Mouse (Mus musculus) lung, postnatal 14 days (tissue): ENCODE measurements around the gene 4930519P11Rik.

Experiments
- DNase-seq: peaks from one replicate; pipeline ENCODE4 v3.0.0; 2021

The 4930519P11Rik gene

DNA sequence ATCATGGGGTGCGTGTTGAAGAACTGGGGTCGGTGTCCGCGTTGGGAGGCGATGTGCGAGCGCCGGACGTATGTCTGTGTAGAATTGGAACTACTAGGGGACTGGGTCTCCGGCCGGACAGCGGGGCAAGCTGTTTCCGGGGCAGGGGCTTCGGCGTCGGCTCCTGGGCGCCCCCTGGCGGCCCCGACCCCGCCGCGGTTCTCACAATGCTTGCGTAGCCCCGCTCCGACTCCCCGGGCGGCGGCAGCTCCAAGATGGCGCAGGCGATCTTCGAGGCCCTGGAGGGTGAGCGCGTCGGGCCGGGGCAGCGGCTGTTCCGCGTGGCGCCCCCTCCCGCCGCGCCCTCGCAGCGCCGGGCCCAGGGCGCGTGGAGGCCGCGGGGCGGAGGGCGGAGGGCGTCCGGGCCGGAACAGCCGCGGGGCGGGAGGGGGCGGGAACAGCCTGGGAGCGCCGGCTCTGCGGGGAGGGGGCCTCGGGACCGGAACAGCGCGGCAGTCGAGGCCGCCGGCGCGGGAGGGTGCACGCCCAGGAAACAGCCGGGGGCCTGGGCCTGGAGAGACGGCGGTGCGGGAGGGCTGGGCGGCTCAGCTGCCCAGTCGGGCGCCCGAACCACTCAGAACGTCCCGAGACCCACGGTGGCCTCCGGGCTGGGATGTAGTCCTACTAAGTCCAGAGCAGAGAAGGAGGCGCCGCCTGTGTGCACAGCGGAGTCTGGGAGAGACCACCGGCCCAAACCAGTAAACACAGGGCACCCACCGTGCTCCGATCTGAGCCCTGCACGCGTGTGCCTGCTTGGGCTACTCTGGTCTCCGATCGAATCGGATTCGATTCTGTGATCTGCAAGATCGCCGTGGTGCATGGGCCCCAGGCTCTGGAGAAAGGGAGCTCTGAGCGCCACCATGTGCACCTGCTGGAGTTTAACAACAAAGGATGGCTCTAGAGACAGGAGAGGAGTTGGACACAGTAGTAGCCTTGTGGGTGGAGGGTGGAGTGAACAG, at the start of gene 4930519P11Rik, which contains the start of gene Zfp341:
TSS of gene 4930519P11Rik (minus strand) at position 320 of the 998 bp plus-strand sequence.
TSS of gene Zfp341 (plus strand) at position 180 of the 998 bp plus-strand sequence.
- DNase-seq, result peak; percentile 89

DNA sequence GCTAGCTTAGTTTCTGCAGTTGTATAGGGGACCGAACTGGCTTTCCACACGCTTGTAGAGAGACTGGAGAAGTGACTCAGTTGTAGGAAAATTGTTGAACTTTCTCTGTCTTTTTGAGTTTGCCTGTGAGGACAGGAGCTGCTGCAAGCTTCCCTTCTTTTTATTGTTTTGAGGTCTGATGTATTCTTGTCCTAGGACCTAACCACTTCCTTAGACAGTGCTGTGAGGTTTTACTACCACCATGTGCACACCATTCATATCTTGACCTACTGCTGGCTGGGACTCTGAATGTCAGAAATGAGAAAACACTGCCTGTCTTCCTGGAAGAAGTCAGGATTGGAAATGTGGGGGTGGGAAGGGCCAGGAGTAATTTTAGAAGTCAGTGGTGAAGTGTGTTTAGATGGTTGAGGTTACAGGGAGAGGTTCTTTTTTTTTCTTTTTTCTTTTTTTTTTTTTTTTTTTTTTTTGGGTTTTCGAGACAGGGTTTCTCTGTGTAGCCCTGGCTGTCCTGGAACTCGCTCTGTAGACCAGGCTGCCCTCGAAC, 46.4 kb upstream of the 4930519P11Rik start:
- no peak for DNase-seq

- DNase-seq, result no peak
Measured at GRCm38 (mm10) chr2:154659070-154659469, 45.8 kb upstream of the 4930519P11Rik start.

DNA sequence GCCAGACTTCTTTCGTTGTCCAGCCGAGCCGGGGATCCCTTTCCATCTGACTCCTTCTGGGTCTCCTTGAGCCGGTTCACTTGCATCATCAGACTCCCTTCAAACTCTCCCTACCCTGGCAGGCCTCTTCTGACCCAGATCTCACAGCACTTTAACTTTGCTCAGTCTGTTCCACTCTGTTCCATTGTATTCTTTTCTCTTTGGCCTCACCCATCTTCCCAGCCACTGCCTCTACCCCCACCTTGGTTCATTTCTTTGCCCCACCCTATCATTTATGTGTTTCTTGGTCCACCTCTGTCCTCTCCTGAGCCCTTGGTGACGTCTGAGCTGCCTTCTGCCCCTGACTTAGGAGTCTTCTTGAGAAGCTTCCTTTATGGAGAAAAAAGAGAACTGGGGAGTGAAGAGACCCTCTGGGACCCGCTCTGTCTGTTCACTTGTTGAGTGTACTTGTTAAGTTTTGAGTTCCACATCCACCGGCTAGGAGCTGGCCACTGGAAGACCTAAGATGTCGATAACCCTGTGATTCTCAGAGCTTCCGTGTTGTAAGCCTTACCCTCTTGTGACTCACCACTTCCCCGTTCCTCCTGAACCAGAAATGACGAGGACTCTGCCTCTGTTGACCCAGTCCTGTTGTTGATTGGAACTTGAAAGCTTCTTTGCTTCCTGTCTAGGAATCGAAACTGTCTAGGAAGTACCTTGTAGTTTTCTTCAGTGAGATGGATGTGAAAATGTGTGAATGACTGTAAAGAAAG, 44.4 kb upstream of the 4930519P11Rik start:
- DNase-seq, result peak; percentile 50

DNA sequence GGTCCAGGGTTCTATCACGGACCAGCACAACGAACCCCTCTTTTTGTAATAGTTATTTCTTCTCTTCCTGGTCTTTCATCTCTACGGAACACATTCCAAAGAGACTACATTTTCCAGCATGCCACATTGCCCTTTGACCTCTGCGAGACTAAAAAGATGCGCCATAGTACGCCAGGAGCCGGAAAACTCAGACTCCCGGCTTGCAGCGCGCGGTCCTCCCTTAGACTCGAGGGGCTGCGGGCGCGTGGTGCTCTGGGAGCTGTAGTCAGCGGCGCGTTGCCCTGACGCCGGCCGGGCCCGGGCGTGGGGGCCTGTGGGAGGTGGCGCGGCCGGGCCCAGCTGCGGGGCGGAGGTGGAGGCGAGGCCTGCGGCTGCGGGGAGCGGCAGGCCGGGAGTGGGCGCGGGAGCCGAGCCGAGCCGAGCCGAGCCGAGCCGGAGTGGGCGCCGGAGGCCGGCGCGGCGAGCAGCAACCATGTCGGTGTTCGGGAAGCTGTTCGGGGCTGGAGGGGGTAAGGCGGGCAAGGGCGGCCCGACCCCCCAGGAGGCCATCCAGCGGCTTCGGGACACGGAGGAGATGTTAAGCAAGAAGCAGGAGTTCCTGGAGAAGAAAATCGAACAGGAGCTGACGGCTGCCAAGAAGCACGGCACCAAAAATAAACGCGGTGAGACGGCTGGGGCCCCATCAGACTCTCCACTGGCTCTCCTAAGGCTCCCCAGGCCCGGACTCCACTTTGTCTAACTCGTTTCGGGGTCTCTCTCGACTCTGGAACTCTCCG, 43.7 kb upstream of the 4930519P11Rik start:
- peak; percentile 96 for DNase-seq

DNA sequence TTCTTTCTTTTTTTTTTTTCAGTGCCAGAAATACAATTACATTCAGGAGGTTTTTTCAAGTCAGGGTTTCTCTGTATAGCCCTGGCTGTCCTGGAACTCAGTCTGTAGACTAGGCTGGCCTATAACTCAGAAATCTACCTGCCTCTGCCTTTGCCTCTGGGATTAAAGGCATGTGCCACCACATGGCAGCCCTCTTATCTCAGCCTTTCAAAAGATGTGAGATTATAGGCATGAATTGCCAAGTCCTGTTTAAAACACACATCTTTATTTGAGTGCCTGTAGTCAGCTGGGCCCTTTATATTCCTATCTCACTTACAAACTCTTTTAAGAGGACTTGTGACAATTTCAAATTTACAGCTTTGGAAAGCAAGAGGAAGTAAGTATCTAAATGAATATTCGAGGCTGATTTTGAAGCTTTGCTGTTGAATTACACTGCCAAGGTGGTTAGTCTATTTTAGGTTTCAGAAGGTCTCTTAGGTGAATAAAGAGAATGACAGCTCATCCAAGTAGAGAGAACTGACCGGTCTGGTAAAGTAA, 42.7 kb upstream of the 4930519P11Rik start:
- no peak for DNase-seq

- no peak for DNase-seq
Measured at GRCm38 (mm10) chr2:154654976-154655375, 41.7 kb upstream of the 4930519P11Rik start.

- DNase-seq, result peak; percentile 54
Measured at GRCm38 (mm10) chr2:154651363-154651762, 38.1 kb upstream of the 4930519P11Rik start, which contains the start of gene Chmp4b. Gene Chmp4b, plus strand, starts transcription at chr2:154651705.

DNA sequence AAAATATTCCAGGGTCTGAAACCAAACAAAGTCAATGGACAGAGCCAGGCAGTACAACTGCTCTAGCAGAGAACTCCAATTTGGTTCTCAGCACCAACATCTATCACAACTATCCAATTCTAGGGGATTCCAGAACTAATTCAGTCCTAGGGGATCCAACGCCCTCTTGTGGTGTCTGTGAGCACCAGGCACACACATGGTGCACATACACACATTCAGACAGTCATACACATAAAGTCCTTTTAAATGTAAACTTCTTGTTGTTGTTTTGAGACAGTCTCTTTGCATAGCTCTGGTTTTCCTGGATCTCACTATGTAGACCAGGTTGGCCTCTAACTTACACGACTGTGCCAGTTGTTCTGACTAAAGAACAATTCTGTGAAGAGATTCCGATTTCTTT, 37.2 kb upstream of the 4930519P11Rik start:
- DNase-seq, result no peak

GRCm38 (mm10) chr2:154648086-154648485, 34.8 kb upstream of the 4930519P11Rik start:
- DNase-seq, result peak; percentile 27

DNA sequence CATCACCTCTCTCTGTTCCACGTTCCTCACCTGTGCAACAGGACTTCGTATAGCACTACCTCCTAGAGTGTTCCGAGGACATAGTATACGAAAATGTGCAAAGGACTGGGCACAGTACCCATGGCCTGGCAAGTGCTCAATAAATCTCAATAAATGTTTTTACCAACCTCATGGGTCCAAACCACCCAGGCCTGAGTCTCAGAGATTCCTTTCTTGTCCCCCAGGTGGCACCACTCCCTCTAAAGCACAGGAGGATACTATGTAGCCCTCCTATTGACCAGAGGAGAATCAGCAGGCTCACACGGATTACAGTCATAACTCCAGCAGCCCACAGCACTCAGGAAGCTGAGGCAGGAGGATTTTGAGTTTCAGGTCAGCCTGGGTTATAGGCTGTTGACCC, 33.4 kb upstream of the 4930519P11Rik start:
- peak; percentile 35 for DNase-seq

GRCm38 (mm10) chr2:154642712-154643385, 29.6 kb upstream of the 4930519P11Rik start:
- DNase-seq, result no peak

GRCm38 (mm10) chr2:154642005-154642459, 28.8 kb upstream of the 4930519P11Rik start:
- DNase-seq, result no peak

DNA sequence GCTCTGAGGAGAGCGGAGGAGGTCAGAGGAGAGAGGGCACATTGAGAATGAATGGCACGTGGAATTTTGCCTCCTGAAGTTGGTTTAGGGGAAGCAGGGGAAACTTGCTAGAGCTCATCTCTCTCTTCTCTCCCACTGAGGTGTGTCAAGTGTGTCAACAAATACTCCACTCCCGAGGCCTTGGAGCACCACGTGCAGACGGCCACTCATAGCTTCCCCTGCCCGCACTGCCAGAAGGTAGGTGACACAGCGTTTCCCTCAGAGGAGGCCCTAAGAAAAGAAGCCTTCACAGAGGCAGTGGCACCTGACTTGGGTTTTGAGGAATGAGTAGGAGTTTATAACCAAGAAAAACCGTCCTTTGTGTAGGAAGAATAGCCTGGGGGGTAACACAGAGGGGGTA, 27.9 kb upstream of the 4930519P11Rik start:
- peak; percentile 17 for DNase-seq

DNA sequence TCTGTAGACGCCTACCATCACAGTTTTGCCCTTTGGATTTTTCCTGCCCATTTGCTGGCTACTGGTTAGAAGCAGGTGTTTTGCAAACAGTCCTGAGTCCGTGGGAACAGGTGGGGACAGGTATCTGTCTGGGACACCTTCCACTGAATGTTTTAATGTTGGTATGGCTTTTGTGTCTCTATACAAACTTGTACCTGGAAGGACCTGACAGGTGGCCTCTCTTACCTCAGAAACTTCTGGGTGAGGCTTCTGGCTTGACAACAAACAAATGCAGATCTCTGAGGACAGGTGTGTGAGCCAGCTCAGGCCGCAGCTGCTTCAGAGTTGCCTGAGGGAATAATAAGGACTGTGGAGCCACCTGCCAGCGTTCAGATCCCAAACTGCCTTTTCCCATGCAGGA, 25.9 kb upstream of the 4930519P11Rik start:
- no peak for DNase-seq

- DNase-seq, result no peak
Measured at GRCm38 (mm10) chr2:154638521-154638920, 25.3 kb upstream of the 4930519P11Rik start.

- no peak for DNase-seq
Measured at GRCm38 (mm10) chr2:154635826-154636225, 22.6 kb upstream of the 4930519P11Rik start.

DNA sequence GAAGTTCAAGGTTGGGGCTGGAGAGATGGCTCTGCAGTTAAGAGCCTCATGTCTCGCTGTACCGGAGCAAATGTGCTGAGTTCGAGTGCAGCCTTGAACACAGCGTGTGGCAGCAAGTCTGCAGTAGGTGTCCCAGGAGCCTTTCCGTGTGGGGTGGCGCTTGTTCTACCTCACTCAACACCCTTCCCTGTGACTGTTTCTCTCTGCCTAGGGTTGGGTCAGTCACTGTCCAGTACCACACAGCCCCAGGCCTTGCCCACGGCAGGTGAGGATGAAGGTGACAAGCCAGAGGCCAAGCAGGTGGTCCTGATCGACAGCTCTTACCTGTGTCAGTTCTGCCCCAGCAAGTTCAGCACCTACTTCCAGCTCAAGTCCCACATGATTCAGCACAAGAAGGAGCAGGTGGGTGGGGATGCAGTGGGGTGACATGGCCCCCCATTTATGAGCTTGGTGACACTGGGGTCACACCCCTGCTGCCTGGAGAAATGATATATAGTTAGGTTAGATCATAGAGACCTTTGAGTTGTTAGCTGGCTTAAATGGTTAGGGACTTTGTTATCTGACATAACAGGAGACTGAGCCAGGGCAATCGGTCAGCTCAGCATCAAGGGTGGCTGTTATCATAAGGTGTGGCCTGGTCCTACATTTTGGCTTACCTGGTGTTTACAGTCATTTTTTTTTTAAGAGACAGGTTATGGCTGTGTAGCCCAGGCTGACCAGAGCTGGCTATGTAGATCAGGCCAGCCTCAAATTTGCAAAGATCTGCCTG, 20.8 kb upstream of the 4930519P11Rik start:
- no peak for DNase-seq

DNA sequence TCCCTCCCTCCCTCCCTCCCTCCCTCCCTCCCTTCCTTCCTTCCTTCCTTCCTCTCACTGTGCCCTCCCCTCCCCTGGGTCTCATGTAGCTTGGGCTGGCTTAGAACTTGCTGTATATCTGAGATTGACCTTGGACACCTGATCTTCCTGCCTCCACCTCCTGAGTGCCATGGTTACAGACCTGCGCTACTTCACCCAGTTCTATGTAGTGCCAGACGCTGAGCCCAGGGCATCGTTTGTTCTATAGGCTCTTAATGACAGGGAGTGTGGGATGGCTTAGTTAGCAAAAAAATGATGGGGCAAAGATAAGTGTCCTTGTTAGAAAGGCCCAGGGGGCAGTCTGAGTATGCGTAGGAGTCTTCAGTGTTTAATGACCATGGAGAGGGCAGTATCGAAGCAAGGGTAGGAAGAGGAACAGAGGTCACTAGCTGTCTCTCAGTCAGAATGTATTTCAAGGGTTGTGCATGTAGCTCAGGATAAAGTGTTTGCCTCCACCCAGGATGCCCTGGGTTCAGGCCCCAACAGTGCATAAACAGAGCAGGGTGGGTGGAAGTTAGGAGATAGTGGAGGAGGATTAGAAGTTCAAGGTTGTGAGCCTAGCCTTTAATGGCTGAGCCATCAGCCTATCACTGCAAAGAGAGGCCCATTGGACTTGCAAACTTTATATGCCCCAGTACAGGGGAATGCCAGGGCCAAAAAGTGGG, 20.0 kb upstream of the 4930519P11Rik start:
- no peak for DNase-seq
